Mouse (Mus musculus) midbrain, postnatal 0 days (tissue): ENCODE data around the gene Uap1. TPM values are rescaled to one million over a fixed set of nuclear protein-coding genes. Genes with fewer than 3 reads are reported as not detected.

Experiments
- ATAC-seq: fragments of 200-750 bp; cut with Nextera tagmentation; 2 replicates; pipeline ENCODE4 v1.8.0; 2017; ENCODE audit warnings: moderate number of reproducible peaks, mild to moderate bottlenecking, moderate TSS enrichment, moderate library complexity; ENCODE audit not compliant: low FRiP score
- DNase-seq: peaks from one replicate; pipeline ENCODE4 v3.0.0-alpha.2; 2015; ENCODE audit warnings: low spot score
- H3K27ac ChIP-seq: fragments of 300-500 bp; sonication (generic); 2 replicates; pipeline ENCODE4 v1.5.1; 2014; ENCODE audit warnings: low read depth, mild to moderate bottlenecking, low read length, mixed read lengths
- H3K27me3 ChIP-seq: fragments of 300-500 bp; sonication (generic); 2 replicates; pipeline ENCODE4 v1.6.1; 2014; ENCODE audit warnings: low read length, control low read depth, mixed read lengths; ENCODE audit not compliant: insufficient read depth
- H3K36me3 ChIP-seq: fragments of 300-500 bp; sonication (generic); 2 replicates; pipeline ENCODE4 v1.6.1; 2014; ENCODE audit warnings: low read length, control low read depth, mixed read lengths; ENCODE audit not compliant: insufficient read depth
- H3K4me1 ChIP-seq: fragments of 300-500 bp; sonication (generic); 2 replicates; pipeline ENCODE4 v1.6.1; 2014; ENCODE audit warnings: mild to moderate bottlenecking, control low read depth, antibody characterized with exemption, low read length, mixed read lengths; ENCODE audit not compliant: insufficient read depth
- H3K4me2 ChIP-seq: fragments of 300-500 bp; sonication (generic); 2 replicates; pipeline ENCODE4 v1.6.1; 2014; ENCODE audit warnings: low read depth, mild to moderate bottlenecking, low read length, mixed read lengths; ENCODE audit not compliant: poor library complexity, severe bottlenecking
- H3K4me3 ChIP-seq: fragments of 300-500 bp; sonication (generic); 2 replicates; pipeline ENCODE4 v1.5.1; 2014; ENCODE audit warnings: low read depth, mild to moderate bottlenecking, low read length, moderate library complexity
- H3K9ac ChIP-seq: fragments of 300-500 bp; sonication (generic); replicated peaks from 2 replicates; pipeline ENCODE4 v1.6.1; 2014; ENCODE audit warnings: mild to moderate bottlenecking, low read length, moderate library complexity, mixed read lengths; ENCODE audit not compliant: poor library complexity, severe bottlenecking
- H3K9me3 ChIP-seq: fragments of 300-500 bp; sonication (generic); 2 replicates; pipeline ENCODE4 v1.6.1; 2016; ENCODE audit warnings: low read length, control low read depth
- CTCF ChIP-seq: IDR thresholded peaks from 2 replicates; pipeline ENCODE4 v1.5.1; 2016; ENCODE audit warnings: antibody characterized with exemption, mild to moderate bottlenecking
- WGBS: fragments of 180-500 bp; shearing (Covaris S2); extraction: QIAGEN DNeasy Blood & Tissue Kit; methylation state at CpG from one replicate; pipeline ENCODE4 v1.1.7; 2014; 5-methylcytosine and 5-hydroxymethylcytosine counted together
- polyA plus RNA-seq: library from polyadenylated mRNA; unstranded; fragments of >200 nt; fragmentation: Nextera tagmentation; extraction: Ambion mirVana; gene quantifications from 2 replicates; pipeline ENCODE4 v1.2.1, GENCODE M21; 2015
- total RNA-seq: library from RNA; depleted of rRNA; stranded (reverse); fragments of >200 nt; gene quantifications from 2 replicates; pipeline ENCODE4 v1.2.3, GENCODE M21; 2014

Uap1 gene
- total and polyA plus RNA-seq, 2 experiments from 2014 or later, result 38.6 to 59.0 TPM

DNA sequence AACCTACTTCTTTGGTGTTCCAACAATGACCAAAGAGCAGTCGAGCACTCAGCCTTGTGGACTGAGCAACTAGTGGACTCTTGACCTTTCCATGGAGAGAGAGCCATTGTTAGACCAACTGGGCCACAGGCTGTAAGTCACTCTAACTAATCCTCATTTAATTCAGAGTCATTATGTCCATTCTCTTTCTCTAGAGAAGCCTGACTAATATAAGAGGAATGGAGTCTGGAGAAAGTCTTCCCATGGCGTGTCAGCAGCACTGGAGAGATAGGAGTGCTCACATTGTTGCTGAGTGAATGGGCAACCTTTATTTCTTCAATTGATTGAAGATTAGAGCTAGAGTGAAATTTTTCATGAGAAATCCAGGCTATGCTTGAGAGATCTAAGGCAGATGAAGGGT is 50.1 kb downstream of the Uap1 start:
- 45% methylated on average over 2 of the region's 2 CpGs for WGBS

DNA sequence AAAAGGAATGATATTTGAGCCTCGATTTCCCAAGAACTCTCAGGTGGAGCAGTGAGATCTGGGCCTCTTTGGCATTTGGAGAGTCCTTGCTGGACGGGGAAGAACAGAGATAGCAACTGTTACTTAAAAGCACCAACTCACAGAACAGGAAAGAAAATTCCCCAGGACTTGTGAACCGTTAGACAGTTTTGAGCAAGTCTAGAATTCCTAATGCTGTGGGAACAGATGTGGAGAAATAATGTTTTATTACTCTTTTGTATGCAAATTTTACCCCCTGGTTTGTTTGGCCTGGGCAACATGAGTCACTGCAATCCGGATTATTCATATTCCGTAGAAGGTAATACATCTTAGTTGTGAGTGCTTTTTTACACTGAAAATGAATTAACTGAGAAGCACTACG is 61.1 kb downstream of the Uap1 start:
- H3K27me3 ChIP-seq, result no peaks in the 10 kb centered on the region
- no peak for TF ChIP-seq CTCF
- H3K36me3 ChIP-seq, result no peaks in the 10 kb centered on the region
- no peaks in the 10 kb centered on the region for H3K9me3 ChIP-seq
- WGBS, result 76% methylated on average over 6 of the region's 6 CpGs
- H3K4me2 ChIP-seq, result no peak overlapping the region
- no peak overlapping the region for H3K9ac ChIP-seq
- ATAC-seq, result no peak
- H3K4me1 ChIP-seq, result no peaks in the 10 kb centered on the region
- no peak overlapping the region for H3K4me3 ChIP-seq
- no peak for DNase-seq
- no peak overlapping the region for H3K27ac ChIP-seq

More for the DNA sequence above, 50.1 kb downstream of the Uap1 start:
- H3K27ac ChIP-seq, result no peak overlapping the region
- DNase-seq, result no peak
- no peaks in the 10 kb centered on the region for H3K27me3 ChIP-seq
- no peak overlapping the region for H3K4me2 ChIP-seq
- H3K36me3 ChIP-seq, result no peaks in the 10 kb centered on the region
- H3K9me3 ChIP-seq, result no peaks in the 10 kb centered on the region
- TF ChIP-seq CTCF, result no peak
- ATAC-seq, result no peak
- no peak overlapping the region for H3K9ac ChIP-seq
- H3K4me1 ChIP-seq, result no peaks in the 10 kb centered on the region
- H3K4me3 ChIP-seq, result no peak overlapping the region

DNA sequence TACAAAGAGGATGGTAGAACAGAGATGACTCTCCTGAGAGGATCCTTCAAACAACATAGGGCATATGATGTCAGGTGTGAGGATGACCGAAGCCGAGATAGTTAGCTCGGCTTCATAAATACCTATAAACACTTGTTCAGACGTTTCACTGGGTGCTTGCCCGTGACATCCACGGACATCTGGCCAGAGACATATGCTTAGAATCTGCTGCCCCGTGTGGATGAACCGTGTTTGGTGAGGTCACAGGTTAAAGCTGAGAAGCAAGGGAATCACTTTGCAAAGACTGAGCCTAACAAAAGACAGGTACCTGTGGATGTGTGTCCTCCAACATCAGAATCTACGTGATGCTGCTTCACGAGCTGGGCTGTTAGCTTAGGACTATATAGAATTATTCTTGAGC is 62.5 kb downstream of the Uap1 start:
- Histone ChIP-seq H3K4me3 (no peak overlapping the region), H3K9ac (no peak overlapping the region), H3K36me3 (no peaks in the 10 kb centered on the region), H3K27ac (no peak overlapping the region), H3K27me3 (no peaks in the 10 kb centered on the region), H3K4me1 (no peaks in the 10 kb centered on the region), H3K4me2 (no peak overlapping the region), H3K9me3 (no peaks in the 10 kb centered on the region)
- TF ChIP-seq CTCF, result no peak
- WGBS, result 88% methylated on average over 10 of the region's 10 CpGs
- DNase-seq (no peak), ATAC-seq (no peak)

DNA sequence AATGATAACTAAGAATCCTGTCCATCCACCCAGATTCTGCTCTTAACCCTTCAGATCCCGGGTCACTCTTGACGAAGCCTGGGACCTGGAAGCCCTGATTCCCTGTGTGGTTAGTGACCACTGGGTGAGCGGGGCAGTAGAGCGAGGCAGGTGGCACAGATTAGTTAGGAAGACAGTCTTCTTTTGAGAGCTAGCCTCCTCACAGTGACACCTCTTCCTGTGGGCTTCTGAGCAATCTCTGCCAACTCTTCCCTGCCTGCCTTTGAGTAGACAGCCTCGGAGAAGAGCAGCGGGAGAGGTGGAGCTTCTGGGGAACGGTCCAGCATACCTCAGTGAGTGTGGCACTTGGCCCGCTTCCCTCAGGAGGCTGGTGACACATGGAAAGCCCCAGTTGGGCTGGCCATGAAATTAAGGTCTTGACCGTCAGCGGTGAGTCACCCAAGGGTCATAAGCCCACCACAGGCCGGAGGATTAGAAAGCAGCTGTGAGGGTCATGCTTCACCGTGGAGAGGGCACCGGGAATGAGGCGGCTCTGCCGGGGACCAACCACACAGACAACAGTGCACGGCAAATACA is 63.0 kb downstream of the Uap1 start:
- Histone ChIP-seq H3K4me1 (no peaks in the 10 kb centered on the region), H3K9me3 (no peaks in the 10 kb centered on the region), H3K4me2 (no peak overlapping the region), H3K27me3 (no peaks in the 10 kb centered on the region), H3K9ac (no peak overlapping the region), H3K27ac (no peak overlapping the region), H3K36me3 (no peaks in the 10 kb centered on the region), H3K4me3 (no peak overlapping the region)
- 79% methylated on average over 16 of the region's 16 CpGs for WGBS
- no peak for TF ChIP-seq CTCF
- no peak for ATAC-seq
- DNase-seq, result peak; percentile 5

DNA sequence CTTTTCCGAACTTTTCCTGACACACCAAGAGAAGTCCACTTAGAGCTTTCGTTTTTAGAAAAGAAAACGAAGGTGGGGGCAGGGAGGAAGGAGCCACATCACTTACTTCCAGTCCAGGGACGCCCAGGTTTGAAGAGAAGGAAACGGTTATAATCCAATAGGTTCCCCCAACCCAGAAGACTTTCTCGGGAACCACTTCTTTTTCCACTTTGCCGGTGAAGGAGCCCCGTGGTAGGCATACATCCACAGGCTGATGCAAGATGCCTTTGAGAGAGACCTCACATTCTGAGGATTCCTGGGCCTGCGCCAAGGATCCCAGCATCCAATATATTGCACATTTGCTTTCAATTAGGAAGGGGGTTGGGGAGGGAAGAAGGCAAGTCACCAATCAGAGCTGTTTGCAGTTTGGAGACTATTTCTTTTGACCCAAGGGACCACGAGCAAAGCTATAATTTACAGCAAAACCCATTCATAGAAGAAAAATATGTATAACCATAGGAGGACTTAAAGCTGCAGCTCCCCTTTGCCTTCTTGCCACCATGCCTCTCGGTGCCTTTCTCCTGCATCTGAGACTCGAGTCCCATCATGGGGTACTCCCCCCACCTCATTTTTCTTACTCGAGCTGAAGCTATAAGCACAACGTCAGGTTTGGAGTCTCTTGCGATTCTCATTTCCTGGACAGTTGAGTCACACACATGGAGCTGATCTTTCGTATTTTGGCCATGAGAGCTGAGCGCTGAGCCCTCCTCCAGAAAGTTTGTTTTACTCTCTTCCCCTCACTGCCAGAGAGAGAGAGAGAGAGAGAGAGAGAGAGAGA is 64.0 kb downstream of the Uap1 start, which contains the start of gene Ddr2:
Gene Ddr2 (minus strand): TSS at position 247 of the 817 bp plus-strand sequence.
- ATAC-seq (no peak), DNase-seq (peak; percentile 57)
- WGBS, result 75% methylated on average over 17 of the region's 17 CpGs
- Histone ChIP-seq H3K9ac (no peak within 1 kb of the TSS), H3K27ac (no peak within 1 kb of the TSS; the same call in 1 of the 2 replicates), H3K27me3 (no peaks in the 10 kb centered on the region), H3K4me3 (no peak within 1 kb of the TSS), H3K4me2 (0 out of 2 replicates have a peak within 1 kb of the TSS, but pooled peaks have one; percentile 4), H3K9me3 (no peaks in the 10 kb centered on the region), H3K36me3 (no peaks in the 10 kb centered on the region), H3K4me1 (no peaks in the 10 kb centered on the region)
- TF ChIP-seq CTCF, result no peak
